Mouse (Mus musculus) gonadal fat pad, adult 2 months (tissue): Measurements from ENCODE around the gene Gm21870. TPM values are rescaled to one million over a fixed set of nuclear protein-coding genes. Genes with fewer than 3 reads are reported as not detected.
"Not testable (repeated sequence)": the region's sequence is repeated elsewhere in the genome, so short reads cannot be mapped to it uniquely, and the experiment has no call there.

Source experiments
- DNase-seq: peaks from one replicate; pipeline ENCODE4 v3.0.0-alpha.2; 2012; ENCODE audit warnings: low read depth
- polyA plus RNA-seq: library from polyadenylated mRNA; depleted of rRNA; stranded (reverse); fragments of >200 nt; gene quantifications from 2 replicates; pipeline ENCODE4 v1.2.3, GENCODE M21; 2012; rRNA removed

Gm21870 gene
- polyA plus RNA-seq: not detected in 2 replicates

GRCm38 (mm10) chrX:33986716-33987115 is at the start of gene Gm21870:
Gene Gm21870 (minus strand): TSS chrX:33986816.
- DNase-seq: not testable (repeated sequence)

GRCm38 (mm10) chrX:33956440-33956839 is 30.2 kb downstream of the Gm21870 start, which contains the start of gene Btbd35f6:
Gene Btbd35f6 (minus strand): TSS chrX:33956540.
- not testable (repeated sequence) for DNase-seq

Other genes with a start within 250 kb of the Gm21870 start
- not detected in 2 replicates for gene Btbd35f6, start 30.3 kb downstream of the Gm21870 start, polyA plus RNA-seq
- gene Btbd35f9, start 174.7 kb upstream of the Gm21870 start, polyA plus RNA-seq: not detected in 2 replicates